Mouse (Mus musculus) ovary, postnatal 14 days (tissue): ENCODE data around the gene B3gat1.
A peak's percentile ranks its signal among the peaks of the same experiment; 100 is the strongest.

ENCODE experiments used
- DNase-seq: peaks from one replicate; pipeline ENCODE4 v3.0.0; 2022; ENCODE audit warnings: low spot score

The B3gat1 gene

GRCm38 (mm10) chr9:26776122-26776902 is 42.8 kb downstream of the B3gat1 start:
- DNase-seq = peak; percentile 38

- DNase-seq = no peak
These were observed 44.9 kb downstream of the B3gat1 start for GRCm38 (mm10) chr9:26778421-26778820.

GRCm38 (mm10) chr9:26783414-26783975 is 50.0 kb downstream of the B3gat1 start:
- DNase-seq = no peak

- DNase-seq = no peak
These were observed 59.3 kb downstream of the B3gat1 start for GRCm38 (mm10) chr9:26792829-26793228.

- DNase-seq = no peak
These were observed 64.7 kb downstream of the B3gat1 start for GRCm38 (mm10) chr9:26798205-26798604.

GRCm38 (mm10) chr9:26798731-26799130 is 65.2 kb downstream of the B3gat1 start:
- no peak for DNase-seq

GRCm38 (mm10) chr9:26800357-26800756 is 66.8 kb downstream of the B3gat1 start:
- no peak for DNase-seq

- DNase-seq = no peak
These were observed 70.8 kb downstream of the B3gat1 start for GRCm38 (mm10) chr9:26804321-26804720.

GRCm38 (mm10) chr9:26805935-26806666 is 72.6 kb downstream of the B3gat1 start, which contains the start of gene Glb1l2:
Glb1l2 (minus strand) TSS chr9:26806468.
- DNase-seq = peak; percentile 84

- DNase-seq = no peak
These were observed 75.2 kb downstream of the B3gat1 start for GRCm38 (mm10) chr9:26808735-26809134.
